Mouse (Mus musculus): ENCODE results near the gene Kazn. TPM values are rescaled to one million over a fixed set of nuclear protein-coding genes. Genes with fewer than 3 reads are reported as not detected.
A peak's percentile ranks its signal among the peaks of the same experiment; 100 is the strongest.

Kazn gene
- total RNA-seq, 1 experiment: 14.0 TPM

- Histone ChIP-seq H3K9ac (ENCODE audit: insufficient read depth, low read depth, low read length, poor library complexity, severe bottlenecking) (no peak overlapping the region), H3K4me3 (ENCODE audit: insufficient read depth in 1 of 2, low read depth in 1 of 2, low read length in 2 of 2, poor library complexity in 1 of 2, severe bottlenecking in 1 of 2) (no peak overlapping the region), H3K9me3 (ENCODE audit: control insufficient read depth, insufficient read depth, low read depth, low read length) (no peaks in the 10 kb centered on the region), H3K36me3 (ENCODE audit: control insufficient read depth, insufficient read depth, low read length, poor library complexity, severe bottlenecking) (no peaks in the 10 kb centered on the region; the same call in 1 of the 2 replicates), H3K4me1 (ENCODE audit: control insufficient read depth in 2 of 2, insufficient read depth in 2 of 2, low read length in 2 of 2, poor library complexity in 1 of 2) (peaks cover 6 to 37% of the 10 kb centered on the region in 2 experiments; a peak in 2 of 4 replicates), H3K27ac (ENCODE audit: insufficient read depth, low read depth, low read length, poor library complexity, severe bottlenecking) (no peak overlapping the region)
- in situ Hi-C loops (cut with MboI; ENCODE audit: low sequenced_read_pairs in 2 of 2, unreplicated experiment in 2 of 2): no loop called here
- no peak for DNase-seq (ENCODE audit: low read depth, low spot score)
- TF ChIP-seq CHD2 (IDR thresholded peaks at IDR 0.05; ENCODE audit: low read depth, low read length) (no peak), HCFC1 (IDR thresholded peaks at IDR 0.05; ENCODE audit: borderline replicate concordance, insufficient read depth, low read length) (no peak), MAFK (IDR thresholded peaks at IDR 0.05; ENCODE audit: insufficient read depth, low read depth, low read length) (no peak), ZC3H11A (IDR thresholded peaks at IDR 0.05; ENCODE audit: borderline replicate concordance, low read depth, low read length) (no peak), ZNF384 (IDR thresholded peaks at IDR 0.05; ENCODE audit: low read depth, low read length) (no peak)
Measured at GRCm38 (mm10) chr4:142181646-142182045, 57.6 kb downstream of the Kazn start.

GRCm38 (mm10) chr4:142180874-142181273 is 58.3 kb downstream of the Kazn start:
- Histone ChIP-seq H3K9me3 (ENCODE audit: control insufficient read depth, insufficient read depth, low read depth, low read length) (no peaks in the 10 kb centered on the region), H3K27ac (ENCODE audit: insufficient read depth, low read depth, low read length, poor library complexity, severe bottlenecking) (no peak overlapping the region), H3K4me1 (ENCODE audit: control insufficient read depth in 2 of 2, insufficient read depth in 2 of 2, low read length in 2 of 2, poor library complexity in 1 of 2) (peaks cover 6 to 34% of the 10 kb centered on the region in 2 experiments; a peak in 2 of 4 replicates), H3K9ac (ENCODE audit: insufficient read depth, low read depth, low read length, poor library complexity, severe bottlenecking) (no peak overlapping the region), H3K36me3 (ENCODE audit: control insufficient read depth, insufficient read depth, low read length, poor library complexity, severe bottlenecking) (no peaks in the 10 kb centered on the region; the same call in 1 of the 2 replicates), H3K4me3 (ENCODE audit: insufficient read depth in 1 of 2, low read depth in 1 of 2, low read length in 2 of 2, poor library complexity in 1 of 2, severe bottlenecking in 1 of 2) (no peak overlapping the region)
- in situ Hi-C loops (cut with MboI; ENCODE audit: low sequenced_read_pairs in 2 of 2, unreplicated experiment in 2 of 2): no loop called here
- DNase-seq (ENCODE audit: low read depth, low spot score): no peak
- TF ChIP-seq ZNF384 (IDR thresholded peaks at IDR 0.05; ENCODE audit: low read depth, low read length) (no peak), CHD2 (IDR thresholded peaks at IDR 0.05; ENCODE audit: low read depth, low read length) (no peak), ZC3H11A (IDR thresholded peaks at IDR 0.05; ENCODE audit: borderline replicate concordance, low read depth, low read length) (no peak), HCFC1 (IDR thresholded peaks at IDR 0.05; ENCODE audit: borderline replicate concordance, insufficient read depth, low read length) (no peak)

DNA sequence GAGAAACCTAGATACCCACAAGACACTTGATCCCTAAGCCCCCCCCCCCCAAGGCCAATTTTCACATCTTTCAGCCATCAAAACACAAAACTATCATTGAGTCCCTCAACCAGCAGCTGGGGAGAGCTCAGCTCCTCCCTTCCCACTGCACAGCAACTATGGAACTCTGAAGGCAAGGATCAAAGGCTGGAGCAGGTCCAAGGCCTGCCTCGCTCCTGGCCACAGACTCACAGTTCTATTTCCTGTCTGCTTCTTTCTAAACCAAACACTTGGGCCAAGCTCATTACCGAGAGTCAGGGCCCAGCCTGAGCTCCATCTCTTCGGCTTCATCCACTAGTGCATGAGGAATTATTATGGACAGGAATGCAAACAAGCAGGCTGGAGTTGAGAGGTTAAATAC is 58.9 kb downstream of the Kazn start:
- DNase-seq (ENCODE audit: low read depth, low spot score): no peak

GRCm38 (mm10) chr4:142179531-142179930 is 59.7 kb downstream of the Kazn start:
- no peaks in the 10 kb centered on the region for H3K9me3 ChIP-seq (ENCODE audit: control insufficient read depth, insufficient read depth, low read depth, low read length)
- no peak for DNase-seq (ENCODE audit: low read depth, low spot score)
- H3K36me3 ChIP-seq (ENCODE audit: control insufficient read depth, insufficient read depth, low read length, poor library complexity, severe bottlenecking): no peaks in the 10 kb centered on the region; the same call in 1 of the 2 replicates
- in situ Hi-C loops (cut with MboI; ENCODE audit: low sequenced_read_pairs in 2 of 2, unreplicated experiment in 2 of 2): no loop called here
- peaks cover 6 to 31% of the 10 kb centered on the region in 2 experiments; a peak in 2 of 4 replicates for H3K4me1 ChIP-seq (ENCODE audit: control insufficient read depth in 2 of 2, insufficient read depth in 2 of 2, low read length in 2 of 2, poor library complexity in 1 of 2)
- no peak overlapping the region for H3K9ac ChIP-seq (ENCODE audit: insufficient read depth, low read depth, low read length, poor library complexity, severe bottlenecking)
- TF ChIP-seq CHD2 (IDR thresholded peaks at IDR 0.05; ENCODE audit: low read depth, low read length): no peak
- TF ChIP-seq HCFC1 (IDR thresholded peaks at IDR 0.05; ENCODE audit: borderline replicate concordance, insufficient read depth, low read length): no peak
- no peak for TF ChIP-seq ZC3H11A (IDR thresholded peaks at IDR 0.05; ENCODE audit: borderline replicate concordance, low read depth, low read length)
- no peak for TF ChIP-seq MAFK (IDR thresholded peaks at IDR 0.05; ENCODE audit: insufficient read depth, low read depth, low read length)
- no peak for TF ChIP-seq ZNF384 (IDR thresholded peaks at IDR 0.05; ENCODE audit: low read depth, low read length)
- H3K27ac ChIP-seq (ENCODE audit: insufficient read depth, low read depth, low read length, poor library complexity, severe bottlenecking): no peak overlapping the region
- 0 out of 4 replicates have a peak overlapping the region, but pooled peaks of 1 of the 2 experiments have one; percentile 15 for H3K4me3 ChIP-seq (ENCODE audit: insufficient read depth in 1 of 2, low read depth in 1 of 2, low read length in 2 of 2, poor library complexity in 1 of 2, severe bottlenecking in 1 of 2)

More for the DNA sequence above, 58.9 kb downstream of the Kazn start:
- Histone ChIP-seq H3K4me1 (ENCODE audit: control insufficient read depth in 2 of 2, insufficient read depth in 2 of 2, low read length in 2 of 2, poor library complexity in 1 of 2) (peaks cover 6 to 31% of the 10 kb centered on the region in 2 experiments; a peak in 2 of 4 replicates), H3K36me3 (ENCODE audit: control insufficient read depth, insufficient read depth, low read length, poor library complexity, severe bottlenecking) (no peaks in the 10 kb centered on the region; the same call in 1 of the 2 replicates), H3K9ac (ENCODE audit: insufficient read depth, low read depth, low read length, poor library complexity, severe bottlenecking) (peak overlapping the region; percentile 12; the same call in 1 of the 2 replicates), H3K4me3 (ENCODE audit: insufficient read depth in 1 of 2, low read depth in 1 of 2, low read length in 2 of 2, poor library complexity in 1 of 2, severe bottlenecking in 1 of 2) (no peak overlapping the region), H3K27ac (ENCODE audit: insufficient read depth, low read depth, low read length, poor library complexity, severe bottlenecking) (no peak overlapping the region), H3K9me3 (ENCODE audit: control insufficient read depth, insufficient read depth, low read depth, low read length) (no peaks in the 10 kb centered on the region)
- in situ Hi-C loops (cut with MboI; ENCODE audit: low sequenced_read_pairs in 2 of 2, unreplicated experiment in 2 of 2): no loop called here
- TF ChIP-seq HCFC1 (IDR thresholded peaks at IDR 0.05; ENCODE audit: borderline replicate concordance, insufficient read depth, low read length) (no peak), CHD2 (IDR thresholded peaks at IDR 0.05; ENCODE audit: low read depth, low read length) (no peak), MAFK (IDR thresholded peaks at IDR 0.05; ENCODE audit: insufficient read depth, low read depth, low read length) (no peak)

DNA sequence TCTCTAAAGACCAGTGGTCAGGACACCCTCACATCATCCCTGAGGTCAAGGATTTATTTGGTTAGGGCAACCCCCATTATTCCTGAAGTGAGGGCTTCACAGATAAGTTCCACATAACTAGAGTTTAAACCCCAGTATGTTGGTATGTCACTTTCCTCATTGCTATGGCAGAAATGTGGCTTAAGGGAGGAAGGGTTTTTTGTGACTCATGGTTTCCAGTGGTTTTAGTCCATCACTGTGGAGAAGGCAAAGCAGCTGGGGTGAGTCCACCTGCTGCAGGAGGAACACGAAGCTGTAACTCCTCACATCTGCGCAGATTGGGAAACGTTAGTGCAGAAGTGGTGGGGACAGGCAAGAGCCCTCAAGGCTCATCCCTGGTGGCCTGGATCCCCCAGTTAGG is 62.5 kb downstream of the Kazn start:
- peaks cover 13 to 51% of the 10 kb centered on the region in 2 experiments for H3K4me1 ChIP-seq (ENCODE audit: control insufficient read depth in 2 of 2, insufficient read depth in 2 of 2, low read length in 2 of 2, poor library complexity in 1 of 2)
- in situ Hi-C loops (cut with MboI; ENCODE audit: low sequenced_read_pairs in 2 of 2, unreplicated experiment in 2 of 2): no loop called here
- no peaks in the 10 kb centered on the region for H3K9me3 ChIP-seq (ENCODE audit: control insufficient read depth, insufficient read depth, low read depth, low read length)
- H3K27ac ChIP-seq (ENCODE audit: insufficient read depth, low read depth, low read length, poor library complexity, severe bottlenecking): no peak overlapping the region
- DNase-seq (ENCODE audit: low read depth, low spot score): no peak
- no peaks in the 10 kb centered on the region for H3K36me3 ChIP-seq (ENCODE audit: control insufficient read depth, insufficient read depth, low read length, poor library complexity, severe bottlenecking)
- H3K4me3 ChIP-seq (ENCODE audit: insufficient read depth in 1 of 2, low read depth in 1 of 2, low read length in 2 of 2, poor library complexity in 1 of 2, severe bottlenecking in 1 of 2): no peak overlapping the region
- TF ChIP-seq CHD2 (IDR thresholded peaks at IDR 0.05; ENCODE audit: low read depth, low read length): no peak
- no peak for TF ChIP-seq HCFC1 (IDR thresholded peaks at IDR 0.05; ENCODE audit: borderline replicate concordance, insufficient read depth, low read length)
- no peak for TF ChIP-seq ZC3H11A (IDR thresholded peaks at IDR 0.05; ENCODE audit: borderline replicate concordance, low read depth, low read length)
- TF ChIP-seq MAFK (IDR thresholded peaks at IDR 0.05; ENCODE audit: insufficient read depth, low read depth, low read length): no peak
- TF ChIP-seq ZNF384 (IDR thresholded peaks at IDR 0.05; ENCODE audit: low read depth, low read length): no peak
- H3K9ac ChIP-seq (ENCODE audit: insufficient read depth, low read depth, low read length, poor library complexity, severe bottlenecking): no peak overlapping the region

Data from ES-E14 (cell line).